Mouse (Mus musculus): ENCODE data around the gene Abl1.
A peak's percentile ranks its signal among the peaks of the same experiment; 100 is the strongest.
"Not testable (repeated sequence)": the region's sequence is repeated elsewhere in the genome, so short reads cannot be mapped to it uniquely, and the experiment has no call there.

The Abl1 gene

GRCm38 (mm10) chr2:31688074-31688925 lies at the start of gene Abl1:
Gene Abl1 (plus strand): TSS chr2:31688376.
- DNase-seq, result peak; percentile 98

- no peak for DNase-seq
Observed at GRCm38 (mm10) chr2:31638581-31639465, 49.4 kb upstream of the Abl1 start.

GRCm38 (mm10) chr2:31639466-31639760 lies 48.8 kb upstream of the Abl1 start:
- DNase-seq, result no peak

- no peak for DNase-seq
Observed at GRCm38 (mm10) chr2:31639901-31640608, 48.1 kb upstream of the Abl1 start, which contains the start of gene Prdm12. Gene Prdm12 (plus strand): TSS chr2:31640037.

- no peak for DNase-seq
Observed at GRCm38 (mm10) chr2:31640609-31641507, 47.3 kb upstream of the Abl1 start.

GRCm38 (mm10) chr2:31641508-31641830 lies 46.7 kb upstream of the Abl1 start:
- DNase-seq, result no peak

GRCm38 (mm10) chr2:31641929-31642328 lies 46.2 kb upstream of the Abl1 start:
- no peak for DNase-seq

- DNase-seq, result peak; percentile 84
Observed at GRCm38 (mm10) chr2:31653971-31654853, 34.0 kb upstream of the Abl1 start.

GRCm38 (mm10) chr2:31654854-31655559 lies 33.2 kb upstream of the Abl1 start:
- peak; percentile 64 for DNase-seq

GRCm38 (mm10) chr2:31656374-31656773 lies 31.8 kb upstream of the Abl1 start:
- DNase-seq, result no peak

- no peak for DNase-seq
Observed at GRCm38 (mm10) chr2:31662939-31663803, 25.0 kb upstream of the Abl1 start.

- DNase-seq, result no peak
Observed at GRCm38 (mm10) chr2:31663804-31664180, 24.4 kb upstream of the Abl1 start.

- DNase-seq, result no peak
Observed at GRCm38 (mm10) chr2:31667332-31667731, 20.8 kb upstream of the Abl1 start.

GRCm38 (mm10) chr2:31670551-31671035 lies 17.6 kb upstream of the Abl1 start, which contains the start of gene Exosc2:
Gene Exosc2 (plus strand): TSS chr2:31670715.
- peak; percentile 94 for DNase-seq

GRCm38 (mm10) chr2:31678641-31679040 lies 9.5 kb upstream of the Abl1 start:
- no peak for DNase-seq

GRCm38 (mm10) chr2:31681051-31681707 lies 7.0 kb upstream of the Abl1 start:
- not testable (repeated sequence) for DNase-seq

GRCm38 (mm10) chr2:31681731-31682235 lies 6.4 kb upstream of the Abl1 start:
- DNase-seq, result no peak

GRCm38 (mm10) chr2:31683666-31684065 lies 4.5 kb upstream of the Abl1 start:
- DNase-seq, result peak; percentile 55
